Mouse (Mus musculus) neutrophil, adult 65 days (primary cell): ENCODE results near the gene Slc43a1. TPM values are rescaled to one million over a fixed set of nuclear protein-coding genes. Genes with fewer than 3 reads are reported as not detected.

Experiments
- total RNA-seq: library from RNA; stranded (reverse); gene quantifications from 2 replicates; pipeline ENCODE4 v1.2.4, GENCODE M21; 2023

Gene Slc43a1
- total RNA-seq = 1.0 and 2.2 TPM in 2 replicates

DNA sequence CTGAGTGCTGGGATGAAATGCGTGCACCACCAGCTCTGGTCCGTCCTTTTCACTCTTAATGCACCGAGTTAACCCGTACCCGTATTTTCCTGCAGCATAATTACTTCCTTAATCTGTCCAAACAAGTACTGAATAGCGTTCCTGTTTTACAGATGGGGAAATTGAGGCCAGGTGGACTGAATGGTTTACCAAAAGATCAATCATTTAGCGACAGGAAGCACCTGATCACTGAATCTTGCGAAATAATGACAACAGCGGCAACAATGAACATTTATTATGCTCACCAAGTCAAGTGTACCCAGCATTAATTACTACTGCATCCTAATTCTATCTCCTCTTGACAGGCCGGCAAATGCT lies at the start of gene Slc43a1:
Gene Slc43a1 (plus strand): TSS at position 258 of the 357 bp plus-strand sequence.

DNA sequence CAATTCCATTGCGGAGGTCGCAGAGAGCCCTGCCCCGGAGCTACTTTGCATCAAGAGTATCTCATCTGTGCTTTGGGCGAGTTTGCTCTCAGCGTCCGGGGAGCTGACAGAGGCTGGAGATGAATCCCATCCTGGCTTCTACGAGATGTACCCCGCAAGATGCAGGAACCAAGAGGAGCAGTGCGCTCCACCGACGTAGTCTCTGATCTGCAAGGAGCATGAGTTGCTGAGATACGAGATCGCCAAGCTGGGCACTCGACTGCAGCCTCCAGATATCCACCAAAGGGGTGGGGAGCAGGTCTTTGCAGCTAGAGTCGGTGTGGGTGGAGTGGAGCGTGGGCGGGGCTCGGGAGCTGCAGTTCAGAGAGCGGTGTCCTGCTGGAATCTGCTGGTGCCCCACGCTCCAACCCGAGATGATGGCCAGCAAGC lies 40.1 kb upstream of the Slc43a1 start, which contains the start of gene Ube2l6:
Gene Ube2l6 (plus strand): TSS at position 336 of the 429 bp plus-strand sequence.

DNA sequence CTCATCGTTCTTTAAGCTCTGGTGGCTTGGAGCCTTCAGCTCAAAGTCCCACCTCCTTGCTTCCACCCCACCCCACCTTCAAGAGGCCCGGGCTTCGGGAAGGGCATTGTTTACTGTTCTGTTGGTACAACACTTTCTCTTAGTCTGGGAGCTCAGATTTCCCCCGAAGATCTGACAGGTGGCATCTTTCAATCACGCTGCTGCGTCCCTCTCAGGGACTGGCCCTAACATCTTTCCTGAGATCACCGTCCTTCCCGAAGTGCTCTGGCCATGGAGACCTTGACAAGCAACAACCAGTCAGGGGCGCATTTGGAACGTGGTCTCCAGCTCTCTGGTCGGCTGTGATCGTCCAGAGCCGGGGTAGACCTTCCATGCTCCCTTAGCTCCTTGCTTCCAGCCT lies 16.1 kb upstream of the Slc43a1 start, which contains the start of gene Smtnl1:
Gene Smtnl1 (minus strand): TSS at position 101 of the 400 bp plus-strand sequence.

DNA sequence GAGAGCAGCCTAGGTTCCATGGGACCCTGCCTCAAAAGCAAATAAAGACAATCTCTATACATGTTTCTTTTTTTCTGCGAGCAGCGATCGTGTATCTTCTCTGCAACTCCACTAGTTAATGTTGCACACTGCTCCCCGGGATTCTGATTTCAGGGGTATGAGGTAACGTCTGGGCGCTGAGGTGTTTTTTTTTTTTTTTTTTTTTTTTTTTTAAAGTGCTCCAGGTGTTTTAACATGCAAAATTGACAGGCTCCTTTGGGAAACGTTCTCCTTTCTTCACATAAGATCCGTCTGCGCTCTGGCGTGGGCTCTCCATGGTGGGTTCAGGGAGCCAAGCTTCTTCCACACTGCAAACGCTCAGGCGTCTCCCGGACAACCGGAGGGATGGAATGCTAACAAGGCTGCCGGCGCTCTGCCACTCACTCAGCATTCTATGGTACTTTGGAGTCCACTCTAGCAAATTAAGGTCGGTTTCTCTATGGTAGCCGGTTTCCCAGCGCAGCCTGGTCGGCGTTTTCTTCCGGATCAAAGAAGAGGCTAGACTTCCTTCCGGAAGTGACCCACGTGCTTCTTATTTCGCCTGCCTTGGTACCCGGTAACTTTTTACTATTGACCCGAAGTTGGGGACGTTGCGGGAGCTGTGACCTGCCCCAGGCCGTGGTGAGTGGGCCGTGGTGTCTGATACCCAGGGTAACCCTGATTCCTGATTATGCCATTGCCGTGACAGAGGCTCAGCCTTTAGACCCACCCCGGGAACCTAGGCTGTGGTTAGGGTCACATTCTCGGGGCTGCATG lies 12.0 kb upstream of the Slc43a1 start, which contains the start of gene Timm10:
Gene Timm10 (plus strand): TSS at position 510 of the 795 bp plus-strand sequence.

DNA sequence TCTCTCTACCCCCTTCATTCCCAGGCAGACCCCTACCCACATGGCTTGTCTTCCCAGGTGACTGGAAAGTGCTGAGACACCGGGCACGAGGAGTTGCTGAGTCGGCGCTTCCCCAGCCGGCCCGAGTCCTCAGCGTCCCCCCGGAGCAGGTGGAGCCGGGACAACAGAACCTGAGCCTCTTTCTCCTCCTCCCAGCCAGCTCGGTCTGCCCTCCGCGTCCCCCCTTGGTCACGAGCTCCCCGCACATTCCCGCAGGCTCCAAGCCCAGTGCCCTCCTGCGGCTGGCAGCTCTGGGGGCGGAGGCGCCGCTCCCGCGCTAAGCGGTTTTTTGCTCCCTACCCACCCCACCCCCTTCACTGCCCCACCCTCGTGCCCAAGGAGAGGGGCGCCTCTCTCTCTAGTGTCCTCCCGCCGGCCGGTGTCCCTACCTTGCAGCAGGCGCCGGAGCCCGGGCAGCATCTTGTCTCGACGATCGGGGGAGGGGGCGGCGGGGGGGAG lies 47.6 kb downstream of the Slc43a1 start, which contains the start of gene Rtn4rl2:
Gene Rtn4rl2 (minus strand): TSS at position 477 of the 498 bp plus-strand sequence.

Other genes starting within 250 kb of the Slc43a1 start
- 6.8 and 9.8 TPM in 2 replicates for gene Ctnnd1, start 188.1 kb upstream of the Slc43a1 start, total RNA-seq
- gene Btbd18, start 179.8 kb upstream of the Slc43a1 start, total RNA-seq = not detected in 2 replicates
- gene Selenoh, start 168.1 kb upstream of the Slc43a1 start, total RNA-seq = 31.7 and 39.0 TPM in 2 replicates
- gene Gm28635, start 160.8 kb upstream of the Slc43a1 start, total RNA-seq = not detected in 2 replicates
- 6.2 and 6.5 TPM in 2 replicates for gene Med19, start 160.4 kb upstream of the Slc43a1 start, total RNA-seq
- gene Tmx2, start 159.7 kb upstream of the Slc43a1 start, total RNA-seq = 14.1 and 17.5 TPM in 2 replicates
- gene Zdhhc5, start 123.7 kb upstream of the Slc43a1 start, total RNA-seq = 44.6 and 51.2 TPM in 2 replicates
- 21.5 and 26.7 TPM in 2 replicates for gene Clp1, start 111.5 kb upstream of the Slc43a1 start, total RNA-seq
- gene Ypel4, start 104.8 kb upstream of the Slc43a1 start, total RNA-seq = not detected in 2 replicates
- not detected in 2 replicates for gene Gm19426, start 95.2 kb upstream of the Slc43a1 start, total RNA-seq
- 0.51 TPM in 1 of 2 replicates, not detected in the other for gene Serping1, start 63.4 kb upstream of the Slc43a1 start, total RNA-seq
- gene Ube2l6, start 40.0 kb upstream of the Slc43a1 start, total RNA-seq = 18.2 and 19.2 TPM in 2 replicates
- gene Smtnl1, start 16.2 kb upstream of the Slc43a1 start, total RNA-seq = not detected in 2 replicates
- 4.4 and 4.5 TPM in 2 replicates for gene Timm10, start 11.9 kb upstream of the Slc43a1 start, total RNA-seq
- not detected in 2 replicates for gene Rtn4rl2, start 47.9 kb downstream of the Slc43a1 start, total RNA-seq
- gene Slc43a3, start 97.7 kb downstream of the Slc43a1 start, total RNA-seq = 31.5 and 38.8 TPM in 2 replicates
- gene Prg2, start 141.6 kb downstream of the Slc43a1 start, total RNA-seq = 23.3 and 29.1 TPM in 2 replicates
- 0.69 and 1.8 TPM in 2 replicates for gene Prg3, start 149.4 kb downstream of the Slc43a1 start, total RNA-seq
- 74.8 and 88.8 TPM in 2 replicates for gene Ssrp1, start 198.4 kb downstream of the Slc43a1 start, total RNA-seq
- gene P2rx3, start 198.6 kb downstream of the Slc43a1 start, total RNA-seq = 0.41 TPM in 1 of 2 replicates, not detected in the other
- 9.2 and 14.0 TPM in 2 replicates for gene Tnks1bp1, start 209.2 kb downstream of the Slc43a1 start, total RNA-seq